Mouse (Mus musculus) limb, embryonic 14.5 days (tissue): ENCODE results near the gene Csf2. TPM values are rescaled to one million over a fixed set of nuclear protein-coding genes. Genes with fewer than 3 reads are reported as not detected.

Experiments used
- ATAC-seq: fragments of 200-750 bp; cut with Nextera tagmentation; 2 replicates; pipeline ENCODE4 v1.8.0; 2017; ENCODE audit warnings: low read depth, moderate number of reproducible peaks, moderate TSS enrichment; ENCODE audit not compliant: low FRiP score
- DNase-seq: peaks from one replicate; pipeline ENCODE4 v3.0.0-alpha.2; 2015; ENCODE audit warnings: low spot score
- H3K27ac ChIP-seq: fragments of 300-500 bp; sonication (generic); replicated peaks from 2 replicates; pipeline ENCODE4 v1.5.1; 2014; ENCODE audit warnings: low read depth, mild to moderate bottlenecking, low read length, moderate library complexity, mixed read lengths
- H3K27me3 ChIP-seq: fragments of 300-500 bp; sonication (generic); 2 replicates; pipeline ENCODE4 v1.6.1; 2014; ENCODE audit warnings: low read length, mixed read lengths; ENCODE audit not compliant: control insufficient read depth, insufficient read depth
- H3K36me3 ChIP-seq: fragments of 300-500 bp; sonication (generic); 2 replicates; pipeline ENCODE4 v1.6.1; 2014; ENCODE audit warnings: mild to moderate bottlenecking, low read length, moderate library complexity, mixed read lengths; ENCODE audit not compliant: control insufficient read depth, insufficient read depth
- H3K4me1 ChIP-seq: fragments of 300-500 bp; sonication (generic); 2 replicates; pipeline ENCODE4 v1.6.1; 2014; ENCODE audit warnings: antibody characterized with exemption, low read length, mixed read lengths; ENCODE audit not compliant: control insufficient read depth, insufficient read depth
- H3K4me2 ChIP-seq: fragments of 300-500 bp; sonication (generic); replicated peaks from 2 replicates; pipeline ENCODE4 v1.6.1; 2014; ENCODE audit warnings: low read depth, mild to moderate bottlenecking, low read length, moderate library complexity; ENCODE audit not compliant: severe bottlenecking
- H3K4me3 ChIP-seq: fragments of 300-500 bp; sonication (generic); replicated peaks from 2 replicates; pipeline ENCODE4 v1.5.1; 2014; ENCODE audit warnings: low read length
- H3K9ac ChIP-seq: fragments of 300-500 bp; sonication (generic); 2 replicates; pipeline ENCODE4 v1.6.1; 2014; ENCODE audit warnings: mild to moderate bottlenecking, low read depth, low read length, moderate library complexity; ENCODE audit not compliant: severe bottlenecking
- H3K9me3 ChIP-seq: fragments of 300-500 bp; sonication (generic); 2 replicates; pipeline ENCODE4 v1.6.1; 2016; ENCODE audit warnings: low read length; ENCODE audit not compliant: control insufficient read depth
- POLR2A ChIP-seq: fragments of 200-500 bp; IDR thresholded peaks from 2 replicates; pipeline ENCODE4 v1.8.0; 2012; ENCODE audit warnings: inconsistent platforms, mild to moderate bottlenecking, moderate library complexity, borderline replicate concordance; ENCODE audit not compliant: insufficient read depth, insufficient read length; ENCODE audit errors: extremely low read depth
- WGBS: fragments of 180-500 bp; shearing (Covaris S2); extraction: QIAGEN DNeasy Blood & Tissue Kit; methylation state at CpG from one replicate; pipeline ENCODE4 v1.1.7; 2014; 5-methylcytosine and 5-hydroxymethylcytosine counted together
- polyA plus RNA-seq, 2 experiments: library from polyadenylated mRNA; depleted of rRNA in 1 of 2; stranded (reverse) in 1 of 2; unstranded in 1 of 2; fragments of >200 nt; fragmentation: Nextera tagmentation in 1 of 2; extraction: Ambion mirVana in 1 of 2; gene quantifications; 2 replicates each; pipeline versions ENCODE4 v1.2.1 to v1.2.3; 2012 to 2014

The Csf2 gene
- polyA plus RNA-seq, 2 experiments, result not detected

- WGBS, result 84% methylated on average over 6 of the region's 6 CpGs
- no peak for TF ChIP-seq POLR2A
- Histone ChIP-seq H3K4me2 (no peak overlapping the region), H3K36me3 (no peaks in the 10 kb centered on the region), H3K4me3 (no peak overlapping the region), H3K9me3 (no peaks in the 10 kb centered on the region), H3K27me3 (no peaks in the 10 kb centered on the region), H3K4me1 (no peaks in the 10 kb centered on the region), H3K27ac (no peak overlapping the region), H3K9ac (no peak overlapping the region)
- ATAC-seq, result no peak
- no peak for DNase-seq
Observed at GRCm38 (mm10) chr11:54205366-54205765, 44.1 kb downstream of the Csf2 start.

DNA sequence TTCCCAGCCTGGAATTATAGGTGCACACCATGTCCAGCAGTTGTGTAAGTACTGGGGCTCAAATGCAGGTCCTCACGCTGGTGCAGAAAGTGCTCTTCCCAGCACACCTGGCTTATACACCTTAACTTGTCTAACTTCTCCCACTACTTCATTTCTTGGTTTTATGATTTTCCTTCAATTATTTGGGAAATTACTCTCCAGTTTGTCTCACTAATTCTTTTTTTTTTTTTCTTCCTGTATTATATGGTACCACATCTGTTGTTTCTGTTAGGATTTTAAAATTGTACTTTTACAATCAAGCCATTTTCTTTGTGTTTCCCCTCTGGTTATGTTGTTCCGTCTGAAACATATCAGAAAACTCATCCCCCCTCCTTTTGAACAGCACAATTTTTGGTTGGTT is 44.7 kb downstream of the Csf2 start:
- ATAC-seq (no peak), DNase-seq (no peak)
- no peaks in the 10 kb centered on the region for H3K4me1 ChIP-seq
- no peak for TF ChIP-seq POLR2A
- H3K4me3 ChIP-seq, result no peak overlapping the region
- no peaks in the 10 kb centered on the region for H3K9me3 ChIP-seq
- WGBS, result 84% methylated on average over 2 of the region's 2 CpGs
- H3K36me3 ChIP-seq, result no peaks in the 10 kb centered on the region
- H3K4me2 ChIP-seq, result no peak overlapping the region
- H3K27ac ChIP-seq, result no peak overlapping the region
- H3K27me3 ChIP-seq, result no peaks in the 10 kb centered on the region
- H3K9ac ChIP-seq, result no peak overlapping the region

DNA sequence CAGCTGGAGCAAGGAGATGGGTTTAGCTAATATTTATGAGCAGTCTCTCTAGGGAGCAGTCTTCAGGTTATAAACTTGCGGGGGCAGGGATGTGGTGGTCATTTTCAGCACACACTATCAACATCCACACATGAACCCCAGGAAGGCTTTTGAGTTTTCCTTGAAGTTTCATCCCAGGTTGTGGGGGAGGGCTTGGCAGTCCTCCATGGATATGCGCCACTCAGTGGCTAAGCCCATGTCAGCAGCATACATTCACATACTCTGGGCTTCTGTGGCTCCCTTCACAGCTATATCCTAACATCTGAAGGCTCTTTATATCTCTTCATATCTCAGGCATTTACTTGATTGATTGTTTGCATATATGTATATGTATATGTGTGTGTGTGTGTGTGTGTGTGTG is 46.3 kb downstream of the Csf2 start:
- 60% methylated on average over 2 of the region's 2 CpGs for WGBS
- H3K4me2 ChIP-seq, result no peak overlapping the region
- no peaks in the 10 kb centered on the region for H3K4me1 ChIP-seq
- no peak for TF ChIP-seq POLR2A
- DNase-seq (no peak), ATAC-seq (no peak)
- no peak overlapping the region for H3K4me3 ChIP-seq
- H3K27me3 ChIP-seq, result no peaks in the 10 kb centered on the region
- no peaks in the 10 kb centered on the region for H3K36me3 ChIP-seq
- H3K9me3 ChIP-seq, result no peaks in the 10 kb centered on the region
- H3K27ac ChIP-seq, result no peak overlapping the region
- H3K9ac ChIP-seq, result no peak overlapping the region

DNA sequence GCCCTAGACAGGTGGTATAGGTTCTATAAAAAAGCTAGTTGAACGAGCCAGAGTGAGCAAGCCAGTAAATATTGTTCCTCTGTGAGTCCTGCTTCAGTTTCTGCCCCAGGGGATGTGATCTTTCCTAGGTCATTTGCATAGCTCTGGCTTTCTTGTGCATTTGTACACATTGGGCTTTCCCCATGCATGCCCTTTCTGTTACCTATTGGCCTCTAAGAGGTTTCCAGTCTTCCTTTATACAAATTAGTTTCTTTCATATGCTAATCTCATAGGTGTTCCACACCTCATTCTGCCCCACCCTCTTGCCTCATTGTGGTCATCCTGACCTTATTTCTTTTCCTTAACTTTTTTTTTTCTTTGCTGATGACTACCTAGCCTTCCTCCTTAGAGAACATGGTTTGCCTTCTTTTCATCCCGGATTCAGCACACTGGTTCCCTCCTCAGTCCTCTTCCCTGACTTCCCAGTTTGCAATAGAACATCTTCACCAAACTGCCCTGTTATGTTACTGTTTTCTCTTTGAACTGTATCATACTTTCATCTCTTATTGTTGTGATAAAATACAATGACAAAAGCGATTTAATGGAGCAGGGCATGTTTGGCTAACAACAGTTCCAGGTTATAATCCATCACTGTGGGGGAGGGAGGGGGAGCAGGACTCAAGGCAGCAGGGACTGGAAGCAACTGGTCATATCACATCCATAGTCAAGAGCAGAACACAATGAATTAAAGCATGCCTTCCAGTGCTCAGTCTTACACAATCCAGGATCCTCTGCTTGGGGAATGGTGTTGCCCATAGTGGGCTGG is 47.4 kb downstream of the Csf2 start:
- 57% methylated on average over 3 of the region's 3 CpGs for WGBS
- TF ChIP-seq POLR2A, result no peak
- no peaks in the 10 kb centered on the region for H3K36me3 ChIP-seq
- ATAC-seq (no peak), DNase-seq (no peak)
- no peak overlapping the region for H3K9ac ChIP-seq
- no peaks in the 10 kb centered on the region for H3K4me1 ChIP-seq
- H3K27me3 ChIP-seq, result no peaks in the 10 kb centered on the region
- no peak overlapping the region for H3K4me2 ChIP-seq
- H3K4me3 ChIP-seq, result no peak overlapping the region
- H3K9me3 ChIP-seq, result no peaks in the 10 kb centered on the region
- H3K27ac ChIP-seq, result no peak overlapping the region

DNA sequence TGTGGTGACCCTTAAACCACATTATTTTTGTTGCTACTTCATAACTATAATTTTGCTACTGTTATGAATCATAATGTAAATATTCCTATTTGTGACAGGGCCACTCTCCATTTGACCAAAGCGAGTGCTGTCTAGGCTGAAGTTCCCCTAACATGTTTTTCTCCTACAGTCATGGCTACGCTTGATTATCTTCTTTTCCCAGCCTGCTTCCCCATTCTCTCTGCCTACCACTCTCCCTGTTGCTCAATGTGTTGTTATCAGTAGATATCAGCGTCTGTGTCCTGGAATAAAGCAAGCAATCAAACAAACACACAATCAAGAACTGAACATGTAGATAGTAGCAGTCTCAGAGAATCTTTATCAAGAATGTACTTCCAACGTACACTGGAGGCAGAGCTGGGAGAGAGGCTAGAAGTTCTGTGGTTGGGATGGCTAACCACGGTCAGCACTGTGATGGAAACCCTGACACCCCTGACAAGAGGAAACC is 48.1 kb downstream of the Csf2 start:
- Histone ChIP-seq H3K4me1 (no peaks in the 10 kb centered on the region), H3K4me3 (no peak overlapping the region), H3K27ac (no peak overlapping the region), H3K9ac (no peak overlapping the region), H3K27me3 (no peaks in the 10 kb centered on the region), H3K36me3 (no peaks in the 10 kb centered on the region), H3K9me3 (no peaks in the 10 kb centered on the region), H3K4me2 (no peak overlapping the region)
- no peak for TF ChIP-seq POLR2A
- ATAC-seq, result no peak
- DNase-seq, result no peak
- 86% methylated on average over 5 of the region's 5 CpGs for WGBS

Other genes starting within 250 kb of the Csf2 start
- 2.7 and 3.2 TPM in 2 replicates for gene Slc22a4, start 221.6 kb downstream of the Csf2 start, polyA plus RNA-seq (2012; rRNA removed)
- 3.4 and 5.2 TPM in 2 replicates for gene Slc22a4, start 221.6 kb downstream of the Csf2 start, polyA plus RNA-seq (2014; fragmentation: Nextera tagmentation; extraction: Ambion mirVana)
- 115 and 157 TPM in 2 replicates for gene Pdlim4, start 180.7 kb downstream of the Csf2 start, polyA plus RNA-seq (2012; rRNA removed)
- 129 and 141 TPM in 2 replicates for gene Pdlim4, start 180.7 kb downstream of the Csf2 start, polyA plus RNA-seq (2014; fragmentation: Nextera tagmentation; extraction: Ambion mirVana)
- gene P4ha2, start 149.6 kb downstream of the Csf2 start, polyA plus RNA-seq (2012; rRNA removed), result 106 TPM in 2 replicates
- gene P4ha2, start 149.6 kb downstream of the Csf2 start, polyA plus RNA-seq (2014; fragmentation: Nextera tagmentation; extraction: Ambion mirVana), result 83.3 and 94.1 TPM in 2 replicates
- gene Il3, start 17.6 kb upstream of the Csf2 start, polyA plus RNA-seq (2012; rRNA removed), result not detected in 2 replicates
- not detected in 2 replicates for gene Il3, start 17.6 kb upstream of the Csf2 start, polyA plus RNA-seq (2014; fragmentation: Nextera tagmentation; extraction: Ambion mirVana)
- gene Acsl6, start 54.1 kb upstream of the Csf2 start, polyA plus RNA-seq (2012; rRNA removed), result 0.91 and 1.2 TPM in 2 replicates
- 0.47 and 0.72 TPM in 2 replicates for gene Acsl6, start 54.1 kb upstream of the Csf2 start, polyA plus RNA-seq (2014; fragmentation: Nextera tagmentation; extraction: Ambion mirVana)
- gene Meikin, start 121.0 kb upstream of the Csf2 start, polyA plus RNA-seq (2012; rRNA removed), result not detected in 2 replicates
- gene Meikin, start 121.0 kb upstream of the Csf2 start, polyA plus RNA-seq (2014; fragmentation: Nextera tagmentation; extraction: Ambion mirVana), result not detected in 2 replicates
- gene Fnip1, start 188.5 kb upstream of the Csf2 start, polyA plus RNA-seq (2012; rRNA removed), result 9.0 and 9.7 TPM in 2 replicates
- 13.4 and 13.9 TPM in 2 replicates for gene Fnip1, start 188.5 kb upstream of the Csf2 start, polyA plus RNA-seq (2014; fragmentation: Nextera tagmentation; extraction: Ambion mirVana)